Mouse (Mus musculus): ENCODE results near the gene Mrpl55. TPM values are rescaled to one million over a fixed set of nuclear protein-coding genes. Genes with fewer than 3 reads are reported as not detected.

Mrpl55 gene
- total and polyA plus RNA-seq, 3 experiments: 68.5 to 75.5 TPM; not detected in 1

- Histone ChIP-seq H3K27me3 (ENCODE audit: control insufficient read depth in 1 of 2, insufficient read depth in 2 of 2, low read length in 2 of 2) (no peaks in the 10 kb centered on the region), H3K79me2 (ENCODE audit: control insufficient read depth, insufficient read depth, low read length, poor library complexity) (no peaks in the 10 kb centered on the region), H3K36me3 (ENCODE audit: control insufficient read depth in 1 of 2, insufficient read depth in 2 of 2, low read length in 2 of 2) (peaks cover 0 to 14% of the 10 kb centered on the region in 2 experiments; a peak in 2 of 4 replicates), H3K9me3 (replicated peaks; ENCODE audit: insufficient read depth, low read length) (no peaks in the 10 kb centered on the region), H3K4me1 (ENCODE audit: control insufficient read depth in 1 of 2, insufficient read depth in 2 of 2, low read length in 2 of 2) (peaks cover 17 to 22% of the 10 kb centered on the region in 2 experiments), H3K4me3 (ENCODE audit: control insufficient read depth in 1 of 2, insufficient read depth in 1 of 2, low read depth in 2 of 2, low read length in 2 of 2) (no peak overlapping the region), H3K27ac (ENCODE audit: control insufficient read depth, low read depth, low read length) (peak overlapping the region; percentile 50), H3K9ac (ENCODE audit: control insufficient read depth, low read depth, low read length, poor library complexity, severe bottlenecking) (no peak overlapping the region; the same call in 1 of the 2 replicates)
- DNase-seq (ENCODE audit: low read depth, low spot score): peak; percentile 77
- no peak for TF ChIP-seq UBTF (IDR thresholded peaks at IDR 0.05; ENCODE audit: borderline replicate concordance, insufficient read depth, low read depth, low read length)
- no peak for TF ChIP-seq POLR2AphosphoS2 (IDR thresholded peaks at IDR 0.05; ENCODE audit: low read length)
- TF ChIP-seq MAZ (IDR thresholded peaks at IDR 0.05; ENCODE audit: low read depth, low read length): 0 out of 2 replicates have a peak, but pooled peaks have one; percentile 24
- TF ChIP-seq TCF12 (IDR thresholded peaks at IDR 0.05; ENCODE audit: low read depth, low read length): peak; percentile 46; the same call in 1 of the 2 replicates
- TF ChIP-seq E2F4 (IDR thresholded peaks at IDR 0.05; ENCODE audit: borderline replicate concordance, low read depth, low read length): no peak
- TF ChIP-seq EP300 (IDR thresholded peaks at IDR 0.05; ENCODE audit: low read depth in 1 of 2, low read length in 2 of 2): peak; percentile 56 to 80
- TF ChIP-seq SIN3A (IDR thresholded peaks at IDR 0.05; ENCODE audit: low read length): peak; percentile 36; the same call in 1 of the 2 replicates
- TF ChIP-seq ZC3H11A (IDR thresholded peaks at IDR 0.05; ENCODE audit: low read depth, low read length): no peak
- no peak for TF ChIP-seq KAT2A (conservative IDR thresholded peaks at IDR 0.05; ENCODE audit: low read depth, low read length)
- TF ChIP-seq ZNF384 (IDR thresholded peaks at IDR 0.05; ENCODE audit: low read depth, low read length): no peak
- no peak for TF ChIP-seq RAD21 (IDR thresholded peaks at IDR 0.05; ENCODE audit: low read depth, low read length)
- no peak for TF ChIP-seq USF1 (IDR thresholded peaks at IDR 0.05; ENCODE audit: low read depth, low read length)
- no peak for TF ChIP-seq ELF1 (IDR thresholded peaks at IDR 0.05; ENCODE audit: low read depth, low read length)
- no peak for TF ChIP-seq GABPA (IDR thresholded peaks at IDR 0.05; ENCODE audit: low read depth, low read length)
- no peak for TF ChIP-seq CTCF (IDR thresholded peaks at IDR 0.05 in 2 of 3, conservative IDR thresholded peaks at IDR 0.05 in 1 of 3; ENCODE audit: control insufficient read depth in 1 of 3, insufficient read depth in 1 of 3, low read depth in 2 of 3, low read length in 3 of 3, poor library complexity in 1 of 3, severe bottlenecking in 1 of 3)
- TF ChIP-seq MXI1 (IDR thresholded peaks at IDR 0.05; ENCODE audit: low read depth, low read length): no peak
- no peak for TF ChIP-seq POLR2A (IDR thresholded peaks at IDR 0.05; ENCODE audit: control insufficient read depth in 1 of 2, insufficient read depth in 1 of 2, low read depth in 1 of 2, low read length in 2 of 2, poor library complexity in 1 of 2)
- no peak for TF ChIP-seq MEF2A (IDR thresholded peaks at IDR 0.05; ENCODE audit: extremely low read depth, insufficient replicate concordance, low read depth, low read length, poor library complexity, severe bottlenecking)
- TF ChIP-seq NELFE (IDR thresholded peaks at IDR 0.05; ENCODE audit: low read depth, low read length): no peak
- peak; percentile 58; the same call in 1 of the 2 replicates for TF ChIP-seq TBP (IDR thresholded peaks at IDR 0.05; ENCODE audit: low read depth, low read length)
- TF ChIP-seq MAFK (IDR thresholded peaks at IDR 0.05; ENCODE audit: borderline replicate concordance, low read depth, low read length): no peak; the same call in 1 of the 2 replicates
- TF ChIP-seq CHD1 (IDR thresholded peaks at IDR 0.05; ENCODE audit: low read depth, low read length): no peak
- TF ChIP-seq RCOR1 (IDR thresholded peaks at IDR 0.05; ENCODE audit: low read depth, low read length): no peak
- TF ChIP-seq ETS1 (IDR thresholded peaks at IDR 0.05; ENCODE audit: low read depth, low read length): peak; percentile 60
- TF ChIP-seq NRF1 (IDR thresholded peaks at IDR 0.05; ENCODE audit: insufficient read depth, low read depth, low read length, poor library complexity, severe bottlenecking): no peak
- TF ChIP-seq GATA1 (IDR thresholded peaks at IDR 0.05; ENCODE audit: low read depth, low read length): peak; percentile 64; the same call in 1 of the 2 replicates
- peak; percentile 15; the same call in 1 of the 2 replicates for TF ChIP-seq MAX (IDR thresholded peaks at IDR 0.05; ENCODE audit: low read length)
- TF ChIP-seq CHD2 (IDR thresholded peaks at IDR 0.05; ENCODE audit: low read length): no peak
- no peak for TF ChIP-seq MYB (IDR thresholded peaks at IDR 0.05; ENCODE audit: low read depth, low read length)
- no peak for TF ChIP-seq ZMIZ1 (IDR thresholded peaks at IDR 0.05; ENCODE audit: low read depth, low read length)
- TF ChIP-seq HCFC1 (IDR thresholded peaks at IDR 0.05; ENCODE audit: low read depth, low read length): no peak
- TF ChIP-seq MYC (IDR thresholded peaks at IDR 0.05; ENCODE audit: low read depth, low read length): no peak
Measured at GRCm38 (mm10) chr11:59174189-59174838, 28.0 kb upstream of the Mrpl55 start.
